Mouse (Mus musculus) cerebellum, postnatal 36 days (tissue): ENCODE results near the gene Ppp1r10.

Source experiments
- DNase-seq, 2 experiments: peaks; one replicate each; pipeline ENCODE4 v3.0.0; 2021 to 2022; ENCODE audit warnings: mixed read lengths in 2 of 2

Ppp1r10 gene

GRCm38 (mm10) chr17:35916297-35917142, at the start of gene Ppp1r10, which contains the start of gene Mrps18b:
TSS of gene Ppp1r10 (plus strand) at chr17:35916434.
TSS of gene Mrps18b (minus strand) at chr17:35916389.
- DNase-seq: peak; percentile 98 to 99

- DNase-seq: no peak
Observed at GRCm38 (mm10) chr17:35866911-35867890, 49.0 kb upstream of the Ppp1r10 start.

- no peak for DNase-seq
Observed at GRCm38 (mm10) chr17:35868165-35868820, 47.9 kb upstream of the Ppp1r10 start.

GRCm38 (mm10) chr17:35868961-35869345, 47.3 kb upstream of the Ppp1r10 start:
- DNase-seq: no peak

GRCm38 (mm10) chr17:35869346-35870067, 46.7 kb upstream of the Ppp1r10 start:
- DNase-seq: no peak

- DNase-seq: no peak
Observed at GRCm38 (mm10) chr17:35870151-35870883, 45.9 kb upstream of the Ppp1r10 start.

GRCm38 (mm10) chr17:35870884-35871696, 45.1 kb upstream of the Ppp1r10 start:
- no peak for DNase-seq

GRCm38 (mm10) chr17:35873774-35874519, 42.3 kb upstream of the Ppp1r10 start:
- peak; percentile 93 for DNase-seq

- DNase-seq: peak; percentile 23 to 30
Observed at GRCm38 (mm10) chr17:35874721-35875120, 41.5 kb upstream of the Ppp1r10 start.

- DNase-seq: peak; percentile 97 to 98
Observed at GRCm38 (mm10) chr17:35879245-35880057, 36.8 kb upstream of the Ppp1r10 start, which contains the start of gene Dhx16. TSS of gene Dhx16 (plus strand) at chr17:35879819.

- no peak for DNase-seq
Observed at GRCm38 (mm10) chr17:35882924-35883323, 33.3 kb upstream of the Ppp1r10 start.

GRCm38 (mm10) chr17:35883777-35884176, 32.5 kb upstream of the Ppp1r10 start:
- no peak for DNase-seq

GRCm38 (mm10) chr17:35887725-35888124, 28.5 kb upstream of the Ppp1r10 start:
- no peak for DNase-seq

GRCm38 (mm10) chr17:35896781-35897643, 19.2 kb upstream of the Ppp1r10 start, which contains the start of gene 2310061I04Rik:
TSS of gene 2310061I04Rik (minus strand) at chr17:35897431.
- peak; percentile 90 to 95 for DNase-seq

GRCm38 (mm10) chr17:35897644-35898573, 18.3 kb upstream of the Ppp1r10 start:
- DNase-seq: peak; percentile 43 to 44

- no peak for DNase-seq
Observed at GRCm38 (mm10) chr17:35900636-35901035, 15.6 kb upstream of the Ppp1r10 start.
